ENCODE assay signal across 25 mouse cellular contexts in the genomic region with DNA sequence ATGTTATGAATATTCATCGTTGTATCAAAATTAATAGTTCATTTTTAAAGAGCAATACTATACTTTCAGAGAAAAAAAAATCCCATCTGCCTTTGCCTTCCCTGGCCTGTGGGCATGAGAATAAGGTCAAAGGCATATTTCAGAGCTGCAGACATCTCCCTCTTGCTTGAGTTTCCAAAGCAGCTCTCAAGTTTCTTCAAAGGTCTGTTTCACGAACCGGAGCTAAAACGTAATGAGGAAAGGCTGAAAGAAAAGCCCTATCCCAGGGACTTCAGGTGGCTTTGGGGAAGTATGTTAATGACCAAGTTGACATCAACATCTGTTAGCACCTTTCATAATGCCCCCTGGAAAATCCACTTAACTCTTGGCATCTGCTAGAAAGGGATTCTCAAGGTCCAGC.
"Had no signal": no experiment of that assay in that cellular context is flagged by ENCODE, and none has a peak within 500 bp of the region (broad histone marks: within the 10 kb centered on the region; RNA-seq: fewer than 3 reads in every experiment).

No protein-coding gene starts in this region.

- H3K9ac ChIP-seq: heart, embryonic 13.5 days; heart, embryonic 15.5 days; hindbrain, embryonic 13.5 days; hindbrain, embryonic 15.5 days; kidney, embryonic 15.5 days; limb, embryonic 12.5 days; liver, embryonic 12.5 days; liver, embryonic 14.5 days had no signal

- H3K27ac ChIP-seq: heart, adult 2 months; heart, embryonic 13.5 days; heart, embryonic 15.5 days; hindbrain, embryonic 13.5 days; hindbrain, embryonic 15.5 days; hindbrain, postnatal 0 days; kidney, embryonic 15.5 days; limb, embryonic 10.5 days; limb, embryonic 12.5 days; liver, embryonic 12.5 days; liver, embryonic 14.5 days had no signal

- H3K4me3 ChIP-seq: heart, adult 2 months; heart, embryonic 13.5 days; heart, embryonic 15.5 days; hindbrain, embryonic 13.5 days; hindbrain, embryonic 15.5 days; kidney, embryonic 15.5 days; limb, embryonic 10.5 days; limb, embryonic 12.5 days; liver, embryonic 12.5 days had no signal

- H3K4me2 ChIP-seq: heart, embryonic 11.5 days; heart, embryonic 13.5 days; heart, embryonic 15.5 days; hindbrain, embryonic 13.5 days; hindbrain, embryonic 15.5 days; kidney, embryonic 15.5 days; limb, embryonic 12.5 days; liver, embryonic 12.5 days had no signal

- H3K9me3 ChIP-seq: heart, embryonic 13.5 days; heart, embryonic 15.5 days; hindbrain, embryonic 13.5 days; hindbrain, embryonic 15.5 days; kidney, embryonic 15.5 days; limb, embryonic 10.5 days; limb, embryonic 12.5 days; liver, embryonic 12.5 days had no signal

- H3K27me3 ChIP-seq: heart, embryonic 13.5 days; heart, embryonic 15.5 days; hindbrain, embryonic 13.5 days; hindbrain, embryonic 15.5 days; kidney, embryonic 15.5 days; limb, embryonic 12.5 days; liver, embryonic 12.5 days had no signal

- H3K36me3 ChIP-seq: heart, embryonic 13.5 days; heart, embryonic 15.5 days; hindbrain, embryonic 13.5 days; hindbrain, embryonic 15.5 days; kidney, embryonic 15.5 days; limb, embryonic 10.5 days; limb, embryonic 12.5 days; liver, embryonic 12.5 days had no signal

- H3K4me1 ChIP-seq: heart, embryonic 13.5 days; heart, embryonic 15.5 days; hindbrain, embryonic 13.5 days; hindbrain, embryonic 15.5 days; kidney, embryonic 15.5 days; liver, embryonic 12.5 days had no signal

- ATAC-seq: hindbrain, postnatal 0 days; intestine, embryonic 16.5 days; liver, embryonic 12.5 days had no signal

- DNase-seq: gastrocnemius, postnatal 14 days; gastrocnemius, postnatal 36 days; heart, adult 11 months; heart, adult 2 months; heart, postnatal 14 days; heart, postnatal 36 days; kidney, adult 11 months; kidney, adult 2 months; kidney, adult 9 months; kidney, postnatal 10 days; kidney, postnatal 25 days; layer of hippocampus, adult 9-11 months; layer of hippocampus, postnatal 36 days had no signal
